Mouse (Mus musculus): ENCODE measurements around the gene Morf4l2. TPM values are rescaled to one million over a fixed set of nuclear protein-coding genes. Genes with fewer than 3 reads are reported as not detected.
"Not testable (repeated sequence)": the region's sequence is repeated elsewhere in the genome, so short reads cannot be mapped to it uniquely, and the experiment has no call there.

Morf4l2 gene
- polyA plus RNA-seq, 1 experiment from 2014 or later = 544 TPM

DNA sequence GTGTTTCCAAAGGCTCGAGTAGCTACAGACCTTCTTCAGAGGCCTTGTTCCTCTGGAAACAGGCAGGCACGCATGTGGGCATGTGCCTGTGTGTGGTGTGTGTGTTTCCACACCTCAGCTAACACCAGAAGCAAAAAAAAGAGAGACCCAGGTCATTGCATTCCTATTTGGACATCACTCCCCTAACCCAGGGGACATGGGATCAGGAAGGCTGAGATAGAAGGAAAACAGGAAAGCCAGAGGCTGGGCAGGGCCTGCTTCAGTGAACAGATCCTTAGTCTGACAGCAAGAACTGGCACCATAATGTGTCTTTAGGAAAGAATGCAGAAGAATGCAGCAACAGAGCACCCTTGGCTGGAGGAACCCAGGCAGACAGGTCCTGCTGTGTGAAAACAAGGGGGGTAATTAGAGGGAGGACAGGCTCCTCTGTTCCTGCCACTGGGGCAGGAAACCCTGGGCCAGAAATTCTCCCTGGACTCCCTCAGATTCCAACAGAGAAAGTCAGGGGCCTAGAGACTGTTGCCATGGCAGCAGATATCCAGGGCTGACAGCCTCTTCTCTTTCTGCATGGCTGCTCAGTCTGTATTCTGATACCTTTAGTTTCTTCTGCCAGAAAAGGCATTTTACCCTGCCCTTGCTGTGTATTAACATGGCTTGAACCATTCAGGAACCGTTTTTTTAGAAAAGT is 51.7 kb downstream of the Morf4l2 start:
- not testable (repeated sequence) for H3K4me3 ChIP-seq; H3K9me3 ChIP-seq; H3K4me2 ChIP-seq (replicated peaks); H3K4me1 ChIP-seq; H3K9ac ChIP-seq (replicated peaks); H3K27me3 ChIP-seq; H3K36me3 ChIP-seq
- H3K27ac ChIP-seq (replicated peaks) = peak overlapping the region; percentile 65
- WGBS = 22% methylated on average over 2 of the region's 3 CpGs
- ATAC-seq (ENCODE audit: low FRiP score, low read depth) = peak; percentile 88

Other genes starting within 250 kb of the Morf4l2 start
- not detected in 2 replicates for gene Kir3dl1, start 225.7 kb downstream of the Morf4l2 start, polyA plus RNA-seq (2016; fragmentation: Nextera tagmentation; extraction: Ambion mirVana)
- 0.17 TPM in 1 of 2 replicates, not detected in the other for gene Kir3dl2, start 199.6 kb downstream of the Morf4l2 start, polyA plus RNA-seq (2016; fragmentation: Nextera tagmentation; extraction: Ambion mirVana)
- 26.9 and 32.3 TPM in 2 replicates for gene Tceal3, start 152.8 kb downstream of the Morf4l2 start, polyA plus RNA-seq (2016; fragmentation: Nextera tagmentation; extraction: Ambion mirVana)
- 12.2 and 12.4 TPM in 2 replicates for gene Tceal1, start 35.7 kb downstream of the Morf4l2 start, polyA plus RNA-seq (2016; fragmentation: Nextera tagmentation; extraction: Ambion mirVana)
- gene Glra4, start 36.5 kb upstream of the Morf4l2 start, polyA plus RNA-seq (2016; fragmentation: Nextera tagmentation; extraction: Ambion mirVana) = 0.11 and 0.12 TPM in 2 replicates
- gene Plp1, start 79.0 kb upstream of the Morf4l2 start, polyA plus RNA-seq (2016; fragmentation: Nextera tagmentation; extraction: Ambion mirVana) = 8.1 and 9.3 TPM in 2 replicates
- 8.1 and 9.0 TPM in 2 replicates for gene Rab9b, start 125.1 kb upstream of the Morf4l2 start, polyA plus RNA-seq (2016; fragmentation: Nextera tagmentation; extraction: Ambion mirVana)
- not detected in 2 replicates for gene H2bfm, start 183.6 kb upstream of the Morf4l2 start, polyA plus RNA-seq (2016; fragmentation: Nextera tagmentation; extraction: Ambion mirVana)
- 58.2 and 64.8 TPM in 2 replicates for gene Tmsb15b2, start 231.8 kb upstream of the Morf4l2 start, polyA plus RNA-seq (2016; fragmentation: Nextera tagmentation; extraction: Ambion mirVana)
- 7.8 and 9.3 TPM in 2 replicates for gene Tmsb15l, start 233.2 kb upstream of the Morf4l2 start, polyA plus RNA-seq (2016; fragmentation: Nextera tagmentation; extraction: Ambion mirVana)
- gene Tmsb15b1, start 233.2 kb upstream of the Morf4l2 start, polyA plus RNA-seq (2016; fragmentation: Nextera tagmentation; extraction: Ambion mirVana) = 23.9 and 24.7 TPM in 2 replicates
- 106 and 119 TPM in 2 replicates for gene Zcchc18, start 249.5 kb upstream of the Morf4l2 start, polyA plus RNA-seq (2016; fragmentation: Nextera tagmentation; extraction: Ambion mirVana)